In the genomic region with DNA sequence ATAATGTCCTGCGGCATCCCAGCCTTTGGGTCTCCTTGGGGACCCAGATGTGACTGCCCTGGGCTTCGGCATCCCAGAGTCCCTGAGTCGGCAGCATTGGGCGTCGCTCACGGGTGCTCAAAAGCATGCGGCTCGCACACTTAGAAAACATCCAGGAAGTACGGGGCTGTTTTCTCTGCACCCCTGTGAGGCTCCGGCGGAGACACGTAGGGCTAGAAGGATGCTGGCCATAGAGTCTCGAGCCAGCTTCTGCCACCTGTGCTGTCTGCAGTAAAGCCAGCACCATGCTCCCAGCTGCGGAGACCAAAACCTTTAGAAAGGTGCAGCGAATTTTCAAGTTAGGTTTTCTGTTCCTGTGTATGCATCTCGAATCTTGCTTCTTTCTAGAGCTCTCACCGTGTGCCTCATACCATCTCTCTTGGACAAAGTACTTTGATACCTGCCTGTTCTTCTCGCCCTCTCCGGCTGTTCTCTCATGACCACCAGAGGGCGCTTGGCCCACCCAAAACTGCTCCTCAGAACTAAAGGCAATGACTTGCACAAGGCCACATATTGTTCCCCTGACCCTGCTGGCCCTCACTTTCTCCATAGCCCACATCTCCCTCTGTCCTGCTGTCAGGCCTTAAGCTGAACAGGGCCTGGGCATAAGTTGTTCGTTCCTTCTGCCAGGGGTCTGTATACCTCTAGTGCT, we compare ENCODE assay signal across 8 mouse cellular contexts. TPM values are rescaled to one million over a fixed set of nuclear protein-coding genes. Genes with fewer than 3 reads are reported as not detected.
DNase-seq lines count a peak whose midpoint lies in the region; ATAC-seq and TF ChIP-seq lines count a peak whose summit lies in the region.

No protein-coding gene starts in this region.

- no peak for TF ChIP-seq POLR2A in testis, adult 2 months (IDR thresholded peaks at IDR 0.05; ENCODE audit: control insufficient read depth, low read depth, low read length)

- peak; percentile 60 for DNase-seq in cerebellum, adult 11-12 months
- DNase-seq in adrenal gland, adult 8-10 months = peak; percentile 50

- peak overlapping the region; percentile 85 for H3K27ac ChIP-seq in embryonic facial prominence, embryonic 15.5 days (replicated peaks)
- peak overlapping the region; percentile 22; the same call in 1 of the 2 replicates for H3K27ac ChIP-seq in limb, embryonic 13.5 days
- no peak overlapping the region for H3K27ac ChIP-seq in midbrain, embryonic 12.5 days (replicated peaks)
- no peak overlapping the region for H3K27ac ChIP-seq in testis, adult 2 months (ENCODE audit: control insufficient read depth, insufficient read depth, low read depth, low read length)

- peak; percentile 70; the same call in 1 of the 2 replicates for TF ChIP-seq CTCF in testis, adult 2 months (IDR thresholded peaks at IDR 0.05; ENCODE audit: control insufficient read depth, insufficient read depth, insufficient replicate concordance, low read depth, low read length)

- no peak for ATAC-seq in cerebellum, adult (ENCODE audit: insufficient number of reproducible peaks, low FRiP score, low TSS enrichment)
- ATAC-seq in embryonic facial prominence, embryonic 15.5 days (ENCODE audit: insufficient number of reproducible peaks, low FRiP score, low TSS enrichment, low read depth) = no peak
- ATAC-seq in hematopoietic stem cell, adult 5-6 weeks (replicated peaks in 1 of 2; ENCODE audit: insufficient read depth in 1 of 2, low FRiP score in 2 of 2, low TSS enrichment in 1 of 2, low read depth in 1 of 2, poor library complexity in 2 of 2, severe bottlenecking in 2 of 2) = peak; percentile 27 to 55
- no peak for ATAC-seq in limb, embryonic 13.5 days (ENCODE audit: low FRiP score, low read depth)
- no peak for ATAC-seq in midbrain, embryonic 12.5 days (ENCODE audit: low FRiP score, low read depth)

- H3K27me3 ChIP-seq in embryonic facial prominence, embryonic 15.5 days = no peaks in the 10 kb centered on the region
- no peaks in the 10 kb centered on the region for H3K27me3 ChIP-seq in limb, embryonic 13.5 days
- peaks cover 24% of the 10 kb centered on the region for H3K27me3 ChIP-seq in midbrain, embryonic 12.5 days
- no peaks in the 10 kb centered on the region for H3K27me3 ChIP-seq in testis, adult 2 months (ENCODE audit: control insufficient read depth, insufficient read depth, low read length)

- peak overlapping the region; percentile 87 for H3K4me2 ChIP-seq in embryonic facial prominence, embryonic 15.5 days (replicated peaks)
- H3K4me2 ChIP-seq in limb, embryonic 13.5 days (replicated peaks) = peak overlapping the region; percentile 90
- H3K4me2 ChIP-seq in midbrain, embryonic 12.5 days (replicated peaks) = peak overlapping the region; percentile 58

- no peaks in the 10 kb centered on the region for H3K36me3 ChIP-seq in embryonic facial prominence, embryonic 15.5 days
- no peaks in the 10 kb centered on the region for H3K36me3 ChIP-seq in limb, embryonic 13.5 days
- no peaks in the 10 kb centered on the region for H3K36me3 ChIP-seq in midbrain, embryonic 12.5 days
- H3K36me3 ChIP-seq in testis, adult 2 months (ENCODE audit: control insufficient read depth, insufficient read depth, low read length) = no peaks in the 10 kb centered on the region

- peak overlapping the region; percentile 28 for H3K9ac ChIP-seq in embryonic facial prominence, embryonic 15.5 days
- peak overlapping the region; percentile 67 for H3K9ac ChIP-seq in limb, embryonic 13.5 days
- H3K9ac ChIP-seq in midbrain, embryonic 12.5 days (replicated peaks) = peak overlapping the region; percentile 37; the same call in 1 of the 2 replicates

- no peaks in the 10 kb centered on the region for H3K9me3 ChIP-seq in embryonic facial prominence, embryonic 15.5 days (replicated peaks)
- no peaks in the 10 kb centered on the region for H3K9me3 ChIP-seq in limb, embryonic 13.5 days
- no peaks in the 10 kb centered on the region for H3K9me3 ChIP-seq in midbrain, embryonic 12.5 days

- peak overlapping the region; percentile 39 for H3K4me3 ChIP-seq in embryonic facial prominence, embryonic 15.5 days (replicated peaks)
- H3K4me3 ChIP-seq in limb, embryonic 13.5 days = peak overlapping the region; percentile 44
- peak overlapping the region; percentile 30 for H3K4me3 ChIP-seq in midbrain, embryonic 12.5 days
- peak overlapping the region; percentile 63 for H3K4me3 ChIP-seq in testis, adult 2 months (ENCODE audit: control insufficient read depth, low read depth, low read length)

- WGBS in embryonic facial prominence, embryonic 15.5 days = 3% methylated on average over 21 of the region's 21 CpGs
- WGBS in limb, embryonic 13.5 days = 6% methylated on average over 21 of the region's 21 CpGs
- WGBS in midbrain, embryonic 12.5 days = 6% methylated on average over 21 of the region's 21 CpGs

- H3K4me1 ChIP-seq in embryonic facial prominence, embryonic 15.5 days = peaks cover 40% of the 10 kb centered on the region
- H3K4me1 ChIP-seq in limb, embryonic 13.5 days = peaks cover 46% of the 10 kb centered on the region
- peaks cover 29% of the 10 kb centered on the region for H3K4me1 ChIP-seq in midbrain, embryonic 12.5 days
- peaks cover 17% of the 10 kb centered on the region for H3K4me1 ChIP-seq in testis, adult 2 months (ENCODE audit: control insufficient read depth, insufficient read depth, low read length)

RNA-seq across cellular contexts. Expression of a gene that starts 2.2 kb away (rescaled TPM):
- total RNA-seq in adrenal gland, adult 8-10 months (2022) = 1 to 10 TPM in 2 of 4 experiments, under 1 TPM in 2; 0.75 to 2.9 (median 1.2) TPM
- 3.5 and 4.0 TPM in 2 replicates for polyA plus RNA-seq in embryonic facial prominence, embryonic 15.5 days (2015; fragmentation: Nextera tagmentation; extraction: Ambion mirVana)
- total RNA-seq in hematopoietic stem cell, adult 5-6 weeks (2017) = not detected in 2 replicates
- 5.7 TPM in 2 replicates for polyA plus RNA-seq in limb, embryonic 13.5 days (2015; fragmentation: Nextera tagmentation; extraction: Ambion mirVana)
- 4.5 and 8.3 TPM in 2 replicates for polyA plus RNA-seq in midbrain, embryonic 12.5 days (2016; fragmentation: Nextera tagmentation; extraction: Ambion mirVana)
- 1.6 and 2.4 TPM in 2 replicates for polyA plus RNA-seq in testis, adult 2 months (2012; rRNA removed)

RNA-seq across cellular contexts. Expression of a gene that starts 39.4 kb away (rescaled TPM):
- under 1 TPM; 0.38 to 0.81 (median 0.40) TPM for total RNA-seq in adrenal gland, adult 8-10 months (2022)
- polyA plus RNA-seq in embryonic facial prominence, embryonic 15.5 days (2015; fragmentation: Nextera tagmentation; extraction: Ambion mirVana) = 1.9 and 2.3 TPM in 2 replicates
- 2.7 and 3.8 TPM in 2 replicates for total RNA-seq in hematopoietic stem cell, adult 5-6 weeks (2017)
- 1.6 and 2.0 TPM in 2 replicates for polyA plus RNA-seq in limb, embryonic 13.5 days (2015; fragmentation: Nextera tagmentation; extraction: Ambion mirVana)
- polyA plus RNA-seq in midbrain, embryonic 12.5 days (2016; fragmentation: Nextera tagmentation; extraction: Ambion mirVana) = 2.4 TPM in 2 replicates
- polyA plus RNA-seq in testis, adult 2 months (2012; rRNA removed) = 57.2 and 65.0 TPM in 2 replicates

RNA-seq across cellular contexts. Expression of a gene that starts 39.5 kb away (rescaled TPM):
- 10 to 100 TPM; 33.9 to 51.2 (median 40.3) TPM for total RNA-seq in adrenal gland, adult 8-10 months (2022)
- polyA plus RNA-seq in embryonic facial prominence, embryonic 15.5 days (2015; fragmentation: Nextera tagmentation; extraction: Ambion mirVana) = 31.8 and 32.8 TPM in 2 replicates
- total RNA-seq in hematopoietic stem cell, adult 5-6 weeks (2017) = 5.8 and 7.0 TPM in 2 replicates
- 27.6 and 29.3 TPM in 2 replicates for polyA plus RNA-seq in limb, embryonic 13.5 days (2015; fragmentation: Nextera tagmentation; extraction: Ambion mirVana)
- polyA plus RNA-seq in midbrain, embryonic 12.5 days (2016; fragmentation: Nextera tagmentation; extraction: Ambion mirVana) = 19.0 and 19.5 TPM in 2 replicates
- 30.9 and 38.6 TPM in 2 replicates for polyA plus RNA-seq in testis, adult 2 months (2012; rRNA removed)

RNA-seq across cellular contexts. Expression of a gene that starts 49.6 kb away (rescaled TPM):
- 10 to 100 TPM; 36.2 to 53.9 (median 48.0) TPM for total RNA-seq in adrenal gland, adult 8-10 months (2022)
- 15.8 and 17.7 TPM in 2 replicates for polyA plus RNA-seq in embryonic facial prominence, embryonic 15.5 days (2015; fragmentation: Nextera tagmentation; extraction: Ambion mirVana)
- 6.8 and 13.4 TPM in 2 replicates for total RNA-seq in hematopoietic stem cell, adult 5-6 weeks (2017)
- polyA plus RNA-seq in limb, embryonic 13.5 days (2015; fragmentation: Nextera tagmentation; extraction: Ambion mirVana) = 23.5 and 23.9 TPM in 2 replicates
- polyA plus RNA-seq in midbrain, embryonic 12.5 days (2016; fragmentation: Nextera tagmentation; extraction: Ambion mirVana) = 55.3 and 55.7 TPM in 2 replicates
- 16.9 and 17.4 TPM in 2 replicates for polyA plus RNA-seq in testis, adult 2 months (2012; rRNA removed)

Comparison
In these comparisons a context has a peak if more than half of its experiments do, and no peak if none do; other contexts are left out.
1. ATAC-seq: peak in hematopoietic stem cell, adult 5-6 weeks (2 of 2); none in cerebellum, adult (single experiment), embryonic facial prominence, embryonic 15.5 days (single experiment), limb, embryonic 13.5 days (single experiment) and midbrain, embryonic 12.5 days (single experiment).
2. H3K27ac ChIP-seq: peak in embryonic facial prominence, embryonic 15.5 days (single experiment) and limb, embryonic 13.5 days (single experiment); none in midbrain, embryonic 12.5 days (single experiment) and testis, adult 2 months (single experiment).
3. RNA of a gene that starts 39.4 kb away (polyA plus RNA-seq): 57.2 to 65.0 TPM in testis, adult 2 months; 2.4 TPM in midbrain, embryonic 12.5 days, 1.9 to 2.3 TPM in embryonic facial prominence, embryonic 15.5 days and 1.6 to 2.0 TPM in limb, embryonic 13.5 days; every median in the first group is over 10 times any median in the second.
4. Peak in every context shown above with its lines, with median percentiles within 50 percentile points of each other: H3K4me2 ChIP-seq, H3K4me3 ChIP-seq and H3K9ac ChIP-seq.